Mouse (Mus musculus) spleen, adult 2 months (tissue): ENCODE results near the gene Akap9.

Experiments used
- CTCF ChIP-seq: fragments of 200-500 bp; IDR thresholded peaks from 2 replicates; pipeline ENCODE4 v1.5.1; 2011; ENCODE audit warnings: mild to moderate bottlenecking, inconsistent platforms; ENCODE audit not compliant: insufficient read depth, insufficient read length, insufficient replicate concordance; ENCODE audit errors: extremely low read depth
- POLR2A ChIP-seq: fragments of 200-500 bp; IDR thresholded peaks from 2 replicates; pipeline ENCODE4 v1.6.1; 2011; ENCODE audit warnings: low read depth, low read length, inconsistent platforms

DNA sequence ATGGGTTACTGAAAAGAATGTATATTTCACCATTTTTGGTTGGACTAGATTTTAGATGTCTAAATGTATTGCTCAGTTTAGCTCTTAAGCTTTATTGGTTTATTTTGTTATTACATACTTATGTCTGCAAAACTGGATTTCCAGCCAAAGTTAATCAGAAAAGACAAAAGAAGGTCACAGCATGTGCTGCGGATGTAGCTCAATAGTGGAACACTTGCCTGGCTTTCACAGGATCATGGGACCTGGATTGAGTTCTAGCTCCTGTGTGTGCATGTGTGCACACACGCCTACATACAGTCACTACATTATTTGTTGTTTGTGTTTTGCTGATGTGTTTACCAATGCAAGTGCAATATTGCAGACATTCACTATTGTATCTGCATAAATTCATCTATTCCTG lies 5.5 kb upstream of the Akap9 start:
- TF ChIP-seq POLR2A = no peak
- no peak for TF ChIP-seq CTCF
